Mouse (Mus musculus): ENCODE results near the gene Hat1.

DNA sequence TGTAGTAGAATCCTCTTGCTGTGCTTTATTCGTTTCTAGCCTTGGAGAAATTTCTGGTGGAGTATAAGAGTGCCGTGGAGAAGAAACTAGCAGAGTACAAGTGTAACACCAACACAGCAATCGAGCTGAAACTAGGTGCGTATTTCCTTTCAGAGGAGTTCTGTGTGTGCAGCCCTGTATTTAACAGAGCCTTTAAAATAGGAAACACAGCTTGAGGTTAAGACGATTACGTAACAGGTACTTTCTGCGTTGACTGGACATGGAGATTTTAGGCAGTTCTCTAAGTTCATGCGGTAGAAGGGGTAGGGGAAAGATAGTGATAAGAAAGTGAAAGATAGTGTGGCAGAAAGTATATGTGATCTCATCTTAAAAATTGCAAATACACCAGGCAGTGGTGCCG lies 1.1 kb downstream of the Hat1 start:
- TF ChIP-seq NELFE (IDR thresholded peaks at IDR 0.05; ENCODE audit: low read depth, low read length): no peak
- TF ChIP-seq CTCF (conservative IDR thresholded peaks at IDR 0.05 in 1 of 2, IDR thresholded peaks at IDR 0.05 in 1 of 2; ENCODE audit: low read depth in 2 of 2, low read length in 2 of 2): no peak
- no peak for TF ChIP-seq UBTF (IDR thresholded peaks at IDR 0.05; ENCODE audit: low read depth, low read length)
- TF ChIP-seq ZKSCAN1 (IDR thresholded peaks at IDR 0.05; ENCODE audit: borderline replicate concordance, low read depth, low read length): no peak
- TF ChIP-seq POLR2A (IDR thresholded peaks at IDR 0.05; ENCODE audit: low read depth, low read length): no peak
- TF ChIP-seq MAX (IDR thresholded peaks at IDR 0.05; ENCODE audit: low read length): no peak
- TF ChIP-seq NRF1 (IDR thresholded peaks at IDR 0.05; ENCODE audit: low read depth, low read length): no peak
- TF ChIP-seq CHD2 (IDR thresholded peaks at IDR 0.05; ENCODE audit: low read length): no peak
- no peak for TF ChIP-seq HCFC1 (IDR thresholded peaks at IDR 0.05; ENCODE audit: low read depth, low read length)
- TF ChIP-seq TCF12 (IDR thresholded peaks at IDR 0.05; ENCODE audit: low read depth, low read length): no peak
- no peak for TF ChIP-seq JUND (conservative IDR thresholded peaks at IDR 0.05; ENCODE audit: low read depth, low read length)
- TF ChIP-seq USF1 (IDR thresholded peaks at IDR 0.05; ENCODE audit: low read depth, low read length): no peak
- no peak for TF ChIP-seq ZNF384 (IDR thresholded peaks at IDR 0.05; ENCODE audit: low read depth, low read length)
- TF ChIP-seq SMC3 (IDR thresholded peaks at IDR 0.05; ENCODE audit: low read depth, low read length): no peak
